Mouse (Mus musculus) heart, embryonic 11.5 days (tissue): ENCODE data around the gene Cyfip2. TPM values are rescaled to one million over a fixed set of nuclear protein-coding genes. Genes with fewer than 3 reads are reported as not detected.

Experiments used
- ATAC-seq: fragments of 200-750 bp; cut with Nextera tagmentation; replicated peaks from 2 replicates; pipeline ENCODE4 v1.8.0; 2017; ENCODE audit warnings: moderate library complexity; ENCODE audit not compliant: insufficient number of reproducible peaks, low FRiP score, low TSS enrichment
- H3K27ac ChIP-seq: fragments of 300-500 bp; sonication (generic); 2 replicates; pipeline ENCODE4 v1.5.1; 2014; ENCODE audit warnings: mild to moderate bottlenecking, low read depth, low read length
- H3K27me3 ChIP-seq: fragments of 300-500 bp; sonication (generic); 2 replicates; pipeline ENCODE4 v1.6.1; 2014; ENCODE audit warnings: mild to moderate bottlenecking, low read length, mixed read lengths; ENCODE audit not compliant: control insufficient read depth, insufficient read depth
- H3K36me3 ChIP-seq: fragments of 300-500 bp; sonication (generic); 2 replicates; pipeline ENCODE4 v1.6.1; 2014; ENCODE audit warnings: mild to moderate bottlenecking, low read length, moderate library complexity, mixed read lengths; ENCODE audit not compliant: control insufficient read depth, insufficient read depth
- H3K4me1 ChIP-seq: fragments of 300-500 bp; sonication (generic); 2 replicates; pipeline ENCODE4 v1.6.1; 2014; ENCODE audit warnings: low read length; ENCODE audit not compliant: control insufficient read depth, insufficient read depth
- H3K4me2 ChIP-seq: fragments of 300-500 bp; sonication (generic); 2 replicates; pipeline ENCODE4 v1.6.1; 2014; ENCODE audit warnings: mild to moderate bottlenecking, moderate library complexity
- H3K4me3 ChIP-seq: fragments of 300-500 bp; sonication (generic); 2 replicates; pipeline ENCODE4 v1.5.1; 2014; ENCODE audit warnings: low read depth, low read length
- H3K9ac ChIP-seq: fragments of 300-500 bp; sonication (generic); 2 replicates; pipeline ENCODE4 v1.6.1; 2014; ENCODE audit warnings: mild to moderate bottlenecking, low read depth, low read length, moderate library complexity
- H3K9me3 ChIP-seq: fragments of 300-500 bp; sonication (generic); replicated peaks from 2 replicates; pipeline ENCODE4 v1.6.1; 2016; ENCODE audit warnings: low read length; ENCODE audit not compliant: control insufficient read depth
- WGBS: fragments of 180-500 bp; shearing (Covaris S2); extraction: QIAGEN DNeasy Blood & Tissue Kit; methylation state at CpG from one replicate; pipeline ENCODE4 v1.1.7; 2014; ENCODE audit not compliant: insufficient replicate concordance; 5-methylcytosine and 5-hydroxymethylcytosine counted together
- polyA plus RNA-seq: library from polyadenylated mRNA; unstranded; fragments of >200 nt; fragmentation: Nextera tagmentation; extraction: Ambion mirVana; gene quantifications from 2 replicates; pipeline ENCODE4 v1.2.1, GENCODE M21; 2014

Gene Cyfip2
- polyA plus RNA-seq, 1 experiment from 2014 or later: 5.7 TPM

DNA sequence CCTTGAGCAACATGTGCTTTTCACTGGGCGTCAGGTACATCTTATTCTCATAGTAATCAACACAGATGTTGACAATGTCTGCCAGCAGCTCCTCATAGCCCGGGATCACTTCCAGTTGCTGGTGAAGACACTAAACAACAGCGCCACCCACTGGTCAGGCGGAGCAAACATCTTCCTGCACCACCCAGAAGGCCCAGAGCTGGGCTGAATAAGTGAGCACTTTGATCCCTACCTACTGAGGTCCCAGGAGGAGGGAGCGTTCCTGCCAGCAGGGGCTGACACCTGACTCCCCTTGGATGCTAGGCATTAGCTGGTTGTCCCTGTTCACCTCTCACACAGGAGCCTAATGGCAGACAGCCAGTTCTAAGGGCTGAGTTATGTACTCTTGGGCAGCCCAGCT lies 35.9 kb downstream of the Cyfip2 start:
- no peak for ATAC-seq
- Histone ChIP-seq H3K27ac (no peak overlapping the region), H3K27me3 (no peaks in the 10 kb centered on the region), H3K4me3 (no peak overlapping the region), H3K9me3 (no peaks in the 10 kb centered on the region), H3K4me1 (no peaks in the 10 kb centered on the region), H3K36me3 (no peaks in the 10 kb centered on the region), H3K9ac (no peak overlapping the region), H3K4me2 (no peak overlapping the region)
- 29% methylated on average over 5 of the region's 5 CpGs for WGBS

DNA sequence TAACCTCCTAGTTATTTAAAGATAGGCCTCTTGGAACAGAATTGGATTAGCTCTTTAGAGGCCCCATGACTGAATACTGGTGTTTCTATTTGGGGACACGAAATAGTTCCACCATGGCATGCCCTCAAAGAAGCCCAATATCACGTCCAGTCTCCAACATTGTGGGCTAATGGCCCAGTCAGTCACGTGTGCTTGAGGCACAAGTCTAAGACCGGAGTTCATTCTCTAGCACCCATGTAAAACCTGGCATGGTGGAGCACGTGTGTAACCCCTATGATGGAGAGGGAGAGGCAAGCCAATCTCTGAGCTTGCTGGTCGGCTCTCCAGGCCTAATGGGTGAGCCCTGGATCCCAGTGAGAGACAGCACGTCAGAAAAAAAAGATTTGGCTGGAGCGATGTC lies 36.5 kb downstream of the Cyfip2 start:
- H3K9me3 ChIP-seq: no peaks in the 10 kb centered on the region
- H3K4me3 ChIP-seq: no peak overlapping the region
- no peak for ATAC-seq
- no peaks in the 10 kb centered on the region for H3K36me3 ChIP-seq
- H3K4me2 ChIP-seq: no peak overlapping the region
- WGBS: 83% methylated on average over 8 of the region's 8 CpGs
- H3K9ac ChIP-seq: no peak overlapping the region
- H3K27ac ChIP-seq: no peak overlapping the region
- H3K27me3 ChIP-seq: no peaks in the 10 kb centered on the region
- H3K4me1 ChIP-seq: no peaks in the 10 kb centered on the region

DNA sequence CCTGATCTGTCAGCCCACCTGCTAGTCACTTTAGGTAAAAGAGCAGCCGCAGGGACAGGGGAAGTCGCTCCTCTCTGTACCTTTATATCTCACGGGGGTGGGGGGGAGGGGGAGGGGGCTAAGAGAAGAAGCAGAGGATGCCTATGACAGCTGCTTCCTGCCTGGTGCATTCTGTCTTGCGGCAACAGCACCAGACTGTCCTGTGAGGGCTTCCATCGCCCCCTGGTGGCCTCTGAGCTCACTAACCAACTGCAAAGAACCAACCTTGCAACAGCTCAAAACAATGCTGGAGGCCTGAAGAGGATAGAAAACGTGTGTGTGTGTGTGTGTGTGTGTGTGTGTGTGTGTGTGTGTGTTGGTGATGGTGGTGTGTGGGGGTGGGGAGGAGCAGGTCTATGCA lies 37.4 kb downstream of the Cyfip2 start:
- peak; percentile 58; the same call in 1 of the 2 replicates for ATAC-seq
- Histone ChIP-seq H3K36me3 (no peaks in the 10 kb centered on the region), H3K9me3 (no peaks in the 10 kb centered on the region), H3K27me3 (no peaks in the 10 kb centered on the region), H3K4me1 (no peaks in the 10 kb centered on the region), H3K27ac (no peak overlapping the region), H3K9ac (no peak overlapping the region), H3K4me2 (no peak overlapping the region), H3K4me3 (no peak overlapping the region)
- WGBS: 8% methylated on average over 5 of the region's 6 CpGs

DNA sequence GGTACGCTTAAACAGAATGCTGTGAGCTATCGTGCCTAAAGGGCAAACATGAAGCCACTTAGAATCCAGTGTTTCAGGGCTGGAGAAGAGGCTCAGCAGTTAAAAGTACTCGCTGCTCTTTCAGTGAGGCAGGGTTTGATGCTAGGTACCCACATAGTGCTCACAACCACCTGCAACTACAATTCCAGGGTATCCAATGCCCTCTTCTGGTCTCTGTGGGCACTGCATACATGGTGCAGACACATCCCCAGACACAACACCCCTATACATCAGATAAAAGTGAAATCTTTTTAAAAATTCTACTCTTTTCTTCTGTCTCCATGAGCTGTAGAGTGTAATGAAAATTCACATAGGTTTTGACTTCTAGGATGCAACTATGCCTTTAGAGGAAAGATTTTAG lies 38.7 kb downstream of the Cyfip2 start:
- ATAC-seq: no peak
- no peaks in the 10 kb centered on the region for H3K9me3 ChIP-seq
- no peaks in the 10 kb centered on the region for H3K27me3 ChIP-seq
- H3K9ac ChIP-seq: no peak overlapping the region
- H3K27ac ChIP-seq: no peak overlapping the region
- H3K4me2 ChIP-seq: no peak overlapping the region
- H3K4me3 ChIP-seq: no peak overlapping the region
- no peaks in the 10 kb centered on the region for H3K36me3 ChIP-seq
- 93% methylated on average over 3 of the region's 3 CpGs for WGBS
- no peaks in the 10 kb centered on the region for H3K4me1 ChIP-seq

DNA sequence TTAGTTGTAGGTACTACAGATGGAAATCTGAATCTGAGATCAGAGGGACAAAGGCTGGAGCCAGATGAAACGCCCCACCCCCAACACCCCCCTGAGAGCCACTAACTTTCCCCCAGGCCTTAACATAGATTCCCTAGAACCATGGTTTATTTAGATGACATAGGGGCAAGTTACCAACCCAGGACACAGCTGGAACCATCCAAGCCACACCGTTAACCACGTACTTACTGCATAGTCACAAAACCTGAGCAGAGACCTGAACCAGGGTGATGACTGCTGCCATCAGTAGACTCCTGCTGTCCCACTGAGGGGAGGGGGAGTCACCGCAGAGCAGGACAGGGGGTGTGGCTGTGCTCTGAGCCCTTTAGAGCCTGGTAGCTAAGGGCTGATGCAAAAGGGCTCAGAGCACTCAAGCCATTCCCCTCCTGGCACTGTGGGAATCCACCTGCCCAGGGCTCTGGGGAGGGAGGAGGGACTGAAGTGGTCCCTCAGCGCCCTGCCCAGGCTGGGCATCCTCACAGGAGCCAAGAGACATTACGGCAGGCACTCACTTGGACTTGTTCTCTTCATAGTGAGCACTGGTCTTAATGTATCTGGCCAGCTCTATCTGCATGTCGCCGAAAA lies 40.5 kb downstream of the Cyfip2 start:
- WGBS: 65% methylated on average over 8 of the region's 8 CpGs

DNA sequence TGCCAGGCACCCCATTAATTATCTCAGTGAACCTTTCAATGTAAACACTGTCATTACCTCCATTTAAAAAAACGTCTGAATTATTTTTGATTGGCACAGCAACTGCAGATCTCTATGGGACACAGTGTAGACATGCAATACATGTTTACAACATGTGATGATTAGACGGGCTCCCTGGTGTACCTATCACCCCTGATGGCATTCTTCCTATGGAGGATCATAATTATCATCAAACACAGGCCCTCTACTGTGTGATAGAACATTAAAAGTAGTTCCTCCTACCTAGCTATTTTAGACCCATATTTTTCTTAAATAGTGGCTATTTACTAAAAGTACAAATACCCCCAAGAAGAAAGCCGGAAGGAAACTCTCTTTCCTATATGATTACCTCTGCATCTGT lies 42.8 kb downstream of the Cyfip2 start:
- H3K4me3 ChIP-seq: no peak overlapping the region
- no peaks in the 10 kb centered on the region for H3K36me3 ChIP-seq
- no peaks in the 10 kb centered on the region for H3K27me3 ChIP-seq
- no peak overlapping the region for H3K27ac ChIP-seq
- no peak overlapping the region for H3K4me2 ChIP-seq
- 57% methylated on average over 3 of the region's 3 CpGs for WGBS
- ATAC-seq: no peak
- no peak overlapping the region for H3K9ac ChIP-seq
- no peaks in the 10 kb centered on the region for H3K4me1 ChIP-seq
- H3K9me3 ChIP-seq: no peaks in the 10 kb centered on the region

More for the DNA sequence above, 40.5 kb downstream of the Cyfip2 start:
- Histone ChIP-seq H3K9ac (no peak overlapping the region), H3K4me1 (no peaks in the 10 kb centered on the region), H3K4me3 (no peak overlapping the region), H3K4me2 (no peak overlapping the region), H3K9me3 (no peaks in the 10 kb centered on the region), H3K36me3 (no peaks in the 10 kb centered on the region), H3K27me3 (no peaks in the 10 kb centered on the region), H3K27ac (no peak overlapping the region)
- ATAC-seq: peak; percentile 25; the same call in 1 of the 2 replicates

DNA sequence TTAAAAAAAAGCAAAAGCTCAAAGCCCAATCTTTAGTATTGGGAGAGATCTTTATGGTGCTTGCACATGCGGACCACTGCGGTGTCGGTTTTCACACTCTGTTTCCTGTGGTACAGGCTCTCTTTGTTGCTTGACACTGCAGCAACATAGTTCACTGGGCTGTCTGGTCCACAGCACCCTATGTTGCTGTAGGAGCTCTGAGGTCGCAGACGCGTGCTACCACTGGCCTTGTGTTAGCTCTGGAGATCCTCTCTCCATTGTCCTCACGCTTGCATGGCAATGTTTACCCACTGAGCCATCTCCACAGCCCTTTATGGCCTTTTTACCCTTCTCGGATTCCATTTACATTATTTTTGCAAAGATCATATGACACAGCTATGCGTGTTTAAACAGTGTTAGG lies 43.3 kb downstream of the Cyfip2 start:
- Histone ChIP-seq H3K9ac (no peak overlapping the region; the same call in 1 of the 2 replicates), H3K27me3 (no peaks in the 10 kb centered on the region), H3K4me2 (no peak overlapping the region), H3K27ac (no peak overlapping the region), H3K4me3 (no peak overlapping the region), H3K4me1 (no peaks in the 10 kb centered on the region), H3K9me3 (no peaks in the 10 kb centered on the region), H3K36me3 (no peaks in the 10 kb centered on the region)
- no peak for ATAC-seq
- whole genome bisulfite sequencing: 68% methylated on average over 9 of the region's 9 CpGs

DNA sequence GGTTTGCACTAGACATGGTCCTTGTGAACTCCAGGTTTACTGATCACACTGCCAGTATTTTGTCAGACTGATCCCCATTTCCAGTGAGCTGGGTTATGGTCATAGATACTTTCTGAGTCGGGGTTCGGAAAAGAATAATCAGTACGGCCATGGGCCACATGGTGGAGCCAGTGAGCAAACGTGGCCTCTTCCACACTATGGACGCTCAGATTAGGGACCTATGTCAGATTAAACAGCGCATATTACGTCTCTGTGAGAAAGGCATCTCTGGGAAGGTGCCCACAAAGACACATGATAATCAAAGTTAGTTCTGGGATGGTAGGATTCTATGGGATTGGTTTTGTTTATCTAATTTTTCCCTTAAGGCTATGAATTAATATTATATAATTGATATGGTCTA lies 43.7 kb downstream of the Cyfip2 start:
- Histone ChIP-seq H3K9ac (no peak overlapping the region), H3K36me3 (no peaks in the 10 kb centered on the region), H3K9me3 (no peaks in the 10 kb centered on the region), H3K4me3 (no peak overlapping the region), H3K27me3 (no peaks in the 10 kb centered on the region), H3K4me2 (no peak overlapping the region), H3K27ac (no peak overlapping the region), H3K4me1 (no peaks in the 10 kb centered on the region)
- WGBS: 29% methylated on average over 7 of the region's 7 CpGs
- ATAC-seq: no peak

DNA sequence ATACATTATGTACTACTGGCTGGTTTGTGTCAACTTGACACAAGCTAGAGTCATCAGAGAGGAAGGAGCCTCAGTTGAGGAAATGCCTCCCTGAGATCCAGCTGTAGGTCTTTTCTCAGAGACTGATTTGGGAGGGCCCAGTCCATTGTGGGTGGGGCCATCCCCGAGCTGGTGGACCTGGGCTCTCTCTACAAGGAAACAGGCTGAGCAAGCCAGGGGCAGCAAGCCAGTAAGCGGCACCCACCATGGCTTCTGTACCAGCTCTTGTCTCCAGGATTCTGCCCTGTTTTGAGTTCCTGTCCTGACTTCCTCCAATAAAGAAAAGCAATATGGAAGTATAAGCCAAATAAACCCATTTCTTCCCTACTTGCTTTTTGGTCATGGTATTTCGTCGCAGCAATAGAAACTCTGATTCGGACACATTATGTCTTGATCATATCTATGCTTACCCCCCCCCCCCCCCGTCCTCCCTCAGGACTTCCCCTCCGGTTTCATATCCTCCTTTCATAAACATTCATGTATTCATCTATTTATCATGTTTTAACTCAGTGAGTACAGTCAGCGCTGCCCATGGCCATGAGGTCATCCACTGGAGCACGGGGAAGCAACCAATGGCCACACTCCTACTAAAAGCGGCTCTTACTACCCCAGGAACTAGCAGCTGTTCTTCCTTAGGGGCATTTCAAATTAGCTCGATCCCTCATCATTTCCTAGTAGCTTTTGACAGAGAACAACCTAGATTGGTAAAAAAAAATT lies 47.5 kb downstream of the Cyfip2 start:
- Histone ChIP-seq H3K9ac (no peak overlapping the region), H3K4me3 (no peak overlapping the region), H3K9me3 (no peaks in the 10 kb centered on the region), H3K27ac (no peak overlapping the region), H3K4me1 (no peaks in the 10 kb centered on the region), H3K36me3 (no peaks in the 10 kb centered on the region), H3K4me2 (no peak overlapping the region), H3K27me3 (no peaks in the 10 kb centered on the region)
- no peak for ATAC-seq
- 81% methylated on average over 11 of the region's 11 CpGs for WGBS
